ENCODE assay signal across 18 mouse cellular contexts in the genomic region with DNA sequence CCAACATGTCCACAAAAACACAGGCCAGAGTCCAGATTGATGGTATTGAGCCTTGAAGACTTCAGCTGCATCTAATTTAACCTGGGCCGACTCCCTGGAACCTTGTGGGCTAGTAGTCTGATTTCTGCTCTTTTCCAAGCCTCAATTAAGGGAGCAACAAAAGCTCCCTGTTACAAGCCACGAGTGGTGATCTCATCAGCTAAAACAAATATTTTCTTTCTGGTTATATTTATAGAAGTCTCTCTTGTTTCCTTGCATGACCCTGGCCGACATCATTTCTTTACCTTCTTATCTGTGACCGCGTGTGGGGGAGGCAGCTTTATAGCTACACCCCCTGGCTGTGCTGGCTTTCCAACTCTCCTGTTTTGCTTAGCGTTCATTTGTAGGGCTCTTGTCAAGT. TPM values are rescaled to one million over a fixed set of nuclear protein-coding genes. Genes with fewer than 3 reads are reported as not detected.
DNase-seq lines count a peak whose midpoint lies in the region; ATAC-seq and TF ChIP-seq lines count a peak whose summit lies in the region.
"Had no signal": no experiment of that assay in that cellular context is flagged by ENCODE, and none has a peak within 500 bp of the region (broad histone marks: within the 10 kb centered on the region; RNA-seq: fewer than 3 reads in every experiment).

No protein-coding gene starts in this region.

- CTCF ChIA-PET in Patski (lab: Charles Lee), result no interaction called here

- in situ Hi-C loops in Patski (cut with MboI; ENCODE audit: low pct_unique_long_range_greater_than_20kb), result no loop called here

- ATAC-seq in limb, embryonic 12.5 days (ENCODE audit: insufficient number of reproducible peaks, insufficient read depth, low FRiP score, low TSS enrichment, low read depth), result 0 out of 2 replicates have a peak, but pooled peaks have one; percentile 31
- ATAC-seq in Patski, result peak; percentile 61
- 0 out of 2 replicates have a peak, but pooled peaks have one; percentile 38 for ATAC-seq in intestine, embryonic 14.5 days (replicated peaks; ENCODE audit: low FRiP score, low TSS enrichment, low read depth)
- peak; percentile 72; the same call in 1 of the 2 replicates for ATAC-seq in stomach, embryonic 14.5 days (ENCODE audit: insufficient number of reproducible peaks, insufficient read depth, low FRiP score, low read depth)
- ATAC-seq in erythroblast, adult 5-6 weeks (replicated peaks; ENCODE audit: low FRiP score, poor library complexity, severe bottlenecking), result no peak

- no peak overlapping the region for H3K4me2 ChIP-seq in limb, embryonic 12.5 days
- no peak overlapping the region for H3K4me2 ChIP-seq in intestine, embryonic 14.5 days (ENCODE audit: low read length)
- no peak overlapping the region for H3K4me2 ChIP-seq in stomach, embryonic 14.5 days (replicated peaks; ENCODE audit: low read depth, low read length)
- H3K4me2 ChIP-seq: heart, embryonic 11.5 days; kidney, embryonic 15.5 days had no signal

- DNase-seq in limb, embryonic 10.5 days (ENCODE audit: low spot score), result no peak
- no peak for DNase-seq in Patski (ENCODE audit: low read depth, low spot score)
- no peak for DNase-seq in intestine, embryonic 14.5 days (ENCODE audit: low spot score)
- DNase-seq in frontal cortex, postnatal 36 days (ENCODE audit: low spot score in 2 of 2), result no peak
- DNase-seq in layer of hippocampus, adult 11-12 months (ENCODE audit: low spot score), result no peak
- DNase-seq: cerebellum, postnatal 10 days; embryo, embryonic 11 days; lung, adult 18-20 months; lung, postnatal 36 days; right cerebral cortex, postnatal 25 days had no signal

- H3K9ac ChIP-seq in limb, embryonic 12.5 days (replicated peaks), result no peak overlapping the region
- H3K9ac ChIP-seq in intestine, embryonic 14.5 days (ENCODE audit: low read length), result no peak overlapping the region
- H3K9ac ChIP-seq in stomach, embryonic 14.5 days (replicated peaks; ENCODE audit: low read depth, low read length), result no peak overlapping the region
- H3K9ac ChIP-seq: kidney, embryonic 15.5 days had no signal

- H3K9me3 ChIP-seq in limb, embryonic 12.5 days, result no peaks in the 10 kb centered on the region
- no peaks in the 10 kb centered on the region for H3K9me3 ChIP-seq in limb, embryonic 10.5 days (replicated peaks)
- H3K9me3 ChIP-seq in intestine, embryonic 14.5 days (ENCODE audit: control insufficient read depth, low read length), result no peaks in the 10 kb centered on the region
- H3K9me3 ChIP-seq in stomach, embryonic 14.5 days (ENCODE audit: control insufficient read depth, low read depth, low read length), result no peaks in the 10 kb centered on the region
- H3K9me3 ChIP-seq: hindbrain, embryonic 10.5 days; kidney, embryonic 15.5 days had no signal

- H3K4me3 ChIP-seq in limb, embryonic 12.5 days (replicated peaks), result no peak overlapping the region
- H3K4me3 ChIP-seq in limb, embryonic 10.5 days, result no peak overlapping the region
- H3K4me3 ChIP-seq in intestine, embryonic 14.5 days (ENCODE audit: low read depth, low read length), result no peak overlapping the region
- no peak overlapping the region for H3K4me3 ChIP-seq in stomach, embryonic 14.5 days (ENCODE audit: low read depth, low read length)
- H3K4me3 ChIP-seq: hindbrain, embryonic 10.5 days; kidney, embryonic 15.5 days; layer of hippocampus, adult 2 months; left cerebral cortex, adult 2 months had no signal

- TF ChIP-seq CTCF in Patski (IDR thresholded peaks at IDR 0.05), result no peak

- H3K27me3 ChIP-seq in limb, embryonic 12.5 days, result no peaks in the 10 kb centered on the region
- 0 out of 2 replicates have a peak, but pooled peaks cover 3% of the 10 kb centered on the region for H3K27me3 ChIP-seq in limb, embryonic 10.5 days (ENCODE audit: low read depth, poor library complexity, severe bottlenecking)
- no peaks in the 10 kb centered on the region for H3K27me3 ChIP-seq in Patski
- H3K27me3 ChIP-seq in intestine, embryonic 14.5 days (replicated peaks; ENCODE audit: control insufficient read depth, insufficient read depth, low read length), result no peaks in the 10 kb centered on the region
- no peaks in the 10 kb centered on the region for H3K27me3 ChIP-seq in stomach, embryonic 14.5 days (ENCODE audit: control insufficient read depth, insufficient read depth, low read length)
- H3K27me3 ChIP-seq: kidney, embryonic 15.5 days had no signal

- 52% methylated on average over 6 of the region's 6 CpGs for WGBS in limb, embryonic 12.5 days
- 78% methylated on average over 6 of the region's 6 CpGs for WGBS in limb, embryonic 10.5 days
- WGBS in intestine, embryonic 14.5 days, result 41% methylated on average over 6 of the region's 6 CpGs
- WGBS in stomach, embryonic 14.5 days, result 42% methylated on average over 6 of the region's 6 CpGs

- H3K36me3 ChIP-seq in limb, embryonic 12.5 days, result no peaks in the 10 kb centered on the region
- H3K36me3 ChIP-seq in limb, embryonic 10.5 days, result no peaks in the 10 kb centered on the region
- no peaks in the 10 kb centered on the region for H3K36me3 ChIP-seq in intestine, embryonic 14.5 days (ENCODE audit: control insufficient read depth, insufficient read depth, low read length)
- no peaks in the 10 kb centered on the region for H3K36me3 ChIP-seq in stomach, embryonic 14.5 days (ENCODE audit: control insufficient read depth, insufficient read depth, low read length)
- H3K36me3 ChIP-seq: hindbrain, embryonic 10.5 days; kidney, embryonic 15.5 days had no signal

- no peaks in the 10 kb centered on the region for H3K4me1 ChIP-seq in limb, embryonic 12.5 days (replicated peaks)
- H3K4me1 ChIP-seq in limb, embryonic 10.5 days, result no peaks in the 10 kb centered on the region
- no peaks in the 10 kb centered on the region for H3K4me1 ChIP-seq in intestine, embryonic 14.5 days (replicated peaks; ENCODE audit: control insufficient read depth, insufficient read depth, low read length)
- H3K4me1 ChIP-seq in stomach, embryonic 14.5 days (ENCODE audit: control insufficient read depth, insufficient read depth, low read length), result peaks cover 4% of the 10 kb centered on the region; the same call in 1 of the 2 replicates
- H3K4me1 ChIP-seq: hindbrain, embryonic 10.5 days had no signal

- POLR2A ChIA-PET in Patski (lab: Charles Lee), result no interaction called here

- H3K27ac ChIP-seq in limb, embryonic 12.5 days, result no peak overlapping the region
- H3K27ac ChIP-seq in limb, embryonic 10.5 days, result no peak overlapping the region
- no peak overlapping the region for H3K27ac ChIP-seq in intestine, embryonic 14.5 days (ENCODE audit: low read depth)
- no peak overlapping the region for H3K27ac ChIP-seq in stomach, embryonic 14.5 days (ENCODE audit: low read length)
- H3K27ac ChIP-seq: hindbrain, embryonic 10.5 days; kidney, embryonic 15.5 days; layer of hippocampus, adult 2 months; left cerebral cortex, adult 2 months had no signal

RNA-seq across cellular contexts. Expression of a gene that starts 23.3 kb away (rescaled TPM):
- 10.0 and 10.9 TPM in 2 replicates for polyA plus RNA-seq in limb, embryonic 12.5 days (2016; fragmentation: Nextera tagmentation; extraction: Ambion mirVana)
- polyA plus RNA-seq in limb, embryonic 10.5 days (2016; fragmentation: Nextera tagmentation; extraction: Ambion mirVana), result 8.9 and 10.3 TPM in 2 replicates
- 22.1 TPM for polyA plus RNA-seq in Patski (2021)
- polyA plus RNA-seq in intestine, embryonic 14.5 days (2014; fragmentation: Nextera tagmentation; extraction: Ambion mirVana), result 10.5 and 11.5 TPM in 2 replicates
- 12.5 and 14.1 TPM in 2 replicates for polyA plus RNA-seq in stomach, embryonic 14.5 days (2014; fragmentation: Nextera tagmentation; extraction: Ambion mirVana)
- 1.7 and 3.8 TPM in 2 replicates for total RNA-seq in erythroblast, adult 5-6 weeks (2015; ENCODE audit: low replicate concordance)
- total RNA-seq in erythroblast, adult 5-6 weeks (2017; ENCODE audit: low replicate concordance), result 1.3 and 1.7 TPM in 2 replicates

RNA-seq across cellular contexts. Expression of a gene that starts 29.3 kb away (rescaled TPM):
- 10.0 and 10.8 TPM in 2 replicates for polyA plus RNA-seq in limb, embryonic 12.5 days (2016; fragmentation: Nextera tagmentation; extraction: Ambion mirVana)
- polyA plus RNA-seq in limb, embryonic 10.5 days (2016; fragmentation: Nextera tagmentation; extraction: Ambion mirVana), result 8.2 and 9.8 TPM in 2 replicates
- polyA plus RNA-seq in Patski (2021), result 47.3 TPM
- polyA plus RNA-seq in intestine, embryonic 14.5 days (2014; fragmentation: Nextera tagmentation; extraction: Ambion mirVana), result 10.8 and 12.9 TPM in 2 replicates
- polyA plus RNA-seq in stomach, embryonic 14.5 days (2014; fragmentation: Nextera tagmentation; extraction: Ambion mirVana), result 22.3 and 24.8 TPM in 2 replicates
- total RNA-seq in erythroblast, adult 5-6 weeks (2015; ENCODE audit: low replicate concordance), result 99.0 and 127 TPM in 2 replicates
- total RNA-seq in erythroblast, adult 5-6 weeks (2017; ENCODE audit: low replicate concordance), result 133 and 258 TPM in 2 replicates

RNA-seq across cellular contexts. Expression of a gene that starts 50.4 kb away (rescaled TPM):
- 0.20 and 0.29 TPM in 2 replicates for polyA plus RNA-seq in limb, embryonic 12.5 days (2016; fragmentation: Nextera tagmentation; extraction: Ambion mirVana)
- polyA plus RNA-seq in limb, embryonic 10.5 days (2016; fragmentation: Nextera tagmentation; extraction: Ambion mirVana), result 0.33 and 0.40 TPM in 2 replicates
- 0.04 TPM for polyA plus RNA-seq in Patski (2021)
- 0.38 and 0.46 TPM in 2 replicates for polyA plus RNA-seq in intestine, embryonic 14.5 days (2014; fragmentation: Nextera tagmentation; extraction: Ambion mirVana)
- polyA plus RNA-seq in stomach, embryonic 14.5 days (2014; fragmentation: Nextera tagmentation; extraction: Ambion mirVana), result 0.10 and 0.21 TPM in 2 replicates
- total RNA-seq in erythroblast, adult 5-6 weeks (2015; ENCODE audit: low replicate concordance), result 11.5 and 14.4 TPM in 2 replicates
- total RNA-seq in erythroblast, adult 5-6 weeks (2017; ENCODE audit: low replicate concordance), result 5.9 and 6.7 TPM in 2 replicates
